14 mouse cellular contexts compared by ENCODE assay signal in genomic region chr10:12711332-12711831, GRCm38 (mm10).
"Had no signal": no experiment of that assay in that cellular context is flagged by ENCODE, and none has a peak within 500 bp of the region (broad histone marks: within the 10 kb centered on the region; RNA-seq: fewer than 3 reads in every experiment).

No protein-coding gene starts in this region.

- H3K4me3 ChIP-seq: kidney, embryonic 15.5 days; left cerebral cortex, adult 2 months; liver, embryonic 13.5 days; midbrain, embryonic 12.5 days; midbrain, embryonic 15.5 days had no signal

- H3K9me3 ChIP-seq: kidney, embryonic 15.5 days; liver, embryonic 13.5 days; midbrain, embryonic 12.5 days; midbrain, embryonic 15.5 days had no signal

- DNase-seq: kidney, adult 8-10 months; kidney, postnatal 10 days; kidney, postnatal 36 days; layer of hippocampus, postnatal 36 days; liver, embryonic 13.5 days; lung, adult 2 months; lung, postnatal 14 days; lung, postnatal 4 days; thymus, adult 18-20 months; thymus, postnatal 36 days had no signal

- H3K36me3 ChIP-seq: midbrain, embryonic 15.5 days had no signal

- H3K27me3 ChIP-seq: kidney, embryonic 15.5 days; liver, embryonic 13.5 days; midbrain, embryonic 12.5 days; midbrain, embryonic 15.5 days had no signal

- H3K9ac ChIP-seq: kidney, embryonic 15.5 days; liver, embryonic 13.5 days; midbrain, embryonic 12.5 days; midbrain, embryonic 15.5 days had no signal

- H3K27ac ChIP-seq: kidney, embryonic 15.5 days; left cerebral cortex, adult 2 months; liver, embryonic 13.5 days; midbrain, embryonic 12.5 days; midbrain, embryonic 15.5 days had no signal

- H3K4me1 ChIP-seq: kidney, embryonic 15.5 days; liver, embryonic 13.5 days; midbrain, embryonic 12.5 days; midbrain, embryonic 15.5 days had no signal

- ATAC-seq: midbrain, embryonic 15.5 days had no signal

- H3K4me2 ChIP-seq: kidney, embryonic 15.5 days; liver, embryonic 13.5 days; midbrain, embryonic 12.5 days; midbrain, embryonic 15.5 days had no signal
